Mouse (Mus musculus) heart, postnatal 0 days (tissue): ENCODE measurements around the gene 5730522E02Rik.
A peak's percentile ranks its signal among the peaks of the same experiment; 100 is the strongest.

Source experiments
- CTCF ChIP-seq: IDR thresholded peaks from 2 replicates; pipeline ENCODE4 v1.5.1; 2016; ENCODE audit warnings: antibody characterized with exemption, control low read depth, low read depth
- EP300 ChIP-seq: IDR thresholded peaks from 2 replicates; pipeline ENCODE4 v1.6.1; 2016; ENCODE audit warnings: antibody characterized with exemption, low read depth

DNA sequence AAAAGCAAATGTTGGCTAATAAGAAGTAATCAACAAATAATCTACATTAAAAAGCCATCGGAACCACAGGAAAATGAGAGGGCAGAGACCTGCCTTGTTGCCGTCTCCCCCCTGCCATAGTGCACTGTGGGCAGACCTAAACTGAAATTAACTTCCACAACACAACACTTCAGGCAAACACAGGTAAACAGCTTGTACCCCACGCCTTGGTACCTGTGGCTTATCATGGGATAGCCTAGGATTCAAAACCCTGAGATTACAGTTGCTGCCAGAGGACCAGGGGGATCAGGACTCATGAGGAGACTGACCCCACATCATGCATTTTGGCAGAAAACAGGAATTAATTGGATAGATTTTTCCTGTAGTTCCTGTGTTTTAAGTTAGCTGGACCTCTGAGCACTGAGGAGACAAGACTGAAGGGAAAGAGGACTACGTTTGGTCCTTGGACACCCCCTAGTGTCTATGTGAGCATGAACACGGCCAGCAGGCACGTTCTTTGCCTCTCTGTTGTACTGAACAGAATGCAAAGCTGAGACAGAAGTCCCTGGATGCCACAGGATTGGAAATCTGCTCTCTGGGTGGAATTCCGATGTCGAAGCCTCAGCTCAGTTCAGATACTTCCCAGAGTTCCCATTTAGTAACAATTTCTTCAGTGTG, 136.8 kb downstream of the 5730522E02Rik start:
- peak; percentile 75 for TF ChIP-seq CTCF
- TF ChIP-seq EP300, result no peak
